Mouse (Mus musculus): ENCODE data around the gene Itga7.

DNA sequence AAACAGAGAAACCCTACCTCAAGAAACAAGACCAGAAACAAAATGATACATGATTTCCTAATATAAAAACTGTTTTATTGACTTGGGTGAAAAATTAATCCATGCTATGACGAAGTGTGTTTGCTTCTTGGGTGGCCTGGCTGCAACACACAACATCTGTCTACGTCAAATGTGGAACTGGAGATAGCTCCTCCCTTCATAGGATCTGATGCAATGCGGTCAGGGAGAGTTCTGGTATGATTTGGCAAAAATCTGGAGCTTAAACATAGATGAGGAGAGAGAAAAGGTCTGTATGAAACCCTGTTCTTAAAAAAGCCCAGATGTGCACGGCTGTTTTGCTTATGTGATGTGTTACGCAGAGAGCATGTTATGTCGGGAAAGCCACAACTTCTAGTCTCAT lies 32.3 kb downstream of the Itga7 start:
- TF ChIP-seq POLR2A (IDR thresholded peaks at IDR 0.05; ENCODE audit: low read depth, low read length) (no peak), CTCF (conservative IDR thresholded peaks at IDR 0.05; ENCODE audit: insufficient read depth, insufficient read length, low read depth, low read length) (no peak)

All from kidney, adult 2 months (tissue).